Mouse (Mus musculus) hindbrain, embryonic 16.5 days (tissue): ENCODE measurements around the gene Mgat4b. TPM values are rescaled to one million over a fixed set of nuclear protein-coding genes. Genes with fewer than 3 reads are reported as not detected.

Experiments used
- ATAC-seq: fragments of 200-750 bp; cut with Nextera tagmentation; 2 replicates; pipeline ENCODE4 v1.8.0; 2017; ENCODE audit warnings: moderate TSS enrichment, moderate library complexity
- H3K27ac ChIP-seq: fragments of 300-500 bp; sonication (generic); 2 replicates; pipeline ENCODE4 v1.5.1; 2014; ENCODE audit warnings: low read depth, mild to moderate bottlenecking, control low read depth, low read length, moderate library complexity
- H3K27me3 ChIP-seq: fragments of 300-500 bp; sonication (generic); replicated peaks from 2 replicates; pipeline ENCODE4 v1.6.1; 2014; ENCODE audit warnings: low read length; ENCODE audit not compliant: control insufficient read depth, insufficient read depth
- H3K36me3 ChIP-seq: fragments of 300-500 bp; sonication (generic); 2 replicates; pipeline ENCODE4 v1.6.1; 2014; ENCODE audit warnings: mild to moderate bottlenecking, low read length, moderate library complexity, mixed read lengths; ENCODE audit not compliant: control insufficient read depth, insufficient read depth
- H3K4me1 ChIP-seq: fragments of 300-500 bp; sonication (generic); 2 replicates; pipeline ENCODE4 v1.6.1; 2014; ENCODE audit warnings: low read depth, low read length; ENCODE audit not compliant: control insufficient read depth, insufficient read depth
- H3K4me2 ChIP-seq: fragments of 300-500 bp; sonication (generic); 2 replicates; pipeline ENCODE4 v1.6.1; 2014; ENCODE audit warnings: mild to moderate bottlenecking, low read length, control low read depth, moderate library complexity
- H3K4me3 ChIP-seq: fragments of 300-500 bp; sonication (generic); 2 replicates; pipeline ENCODE4 v1.5.1; 2014; ENCODE audit warnings: mild to moderate bottlenecking, low read length, control low read depth, moderate library complexity
- H3K9ac ChIP-seq: fragments of 300-500 bp; sonication (generic); 2 replicates; pipeline ENCODE4 v1.6.1; 2014; ENCODE audit warnings: low read depth, mild to moderate bottlenecking, control low read depth, low read length, moderate library complexity
- H3K9me3 ChIP-seq: fragments of 300-500 bp; sonication (generic); 2 replicates; pipeline ENCODE4 v1.6.1; 2014; ENCODE audit warnings: mild to moderate bottlenecking, low read length, moderate library complexity; ENCODE audit not compliant: control insufficient read depth
- WGBS: fragments of 180-500 bp; shearing (Covaris S2); extraction: QIAGEN DNeasy Blood & Tissue Kit; methylation state at CpG from one replicate; pipeline ENCODE4 v1.1.7; 2014; 5-methylcytosine and 5-hydroxymethylcytosine counted together
- polyA plus RNA-seq: library from polyadenylated mRNA; unstranded; fragments of >200 nt; fragmentation: Nextera tagmentation; extraction: Ambion mirVana; gene quantifications from 2 replicates; pipeline ENCODE4 v1.2.1, GENCODE M21; 2015

The Mgat4b gene
- polyA plus RNA-seq, 1 experiment from 2014 or later, result 15.6 TPM

DNA sequence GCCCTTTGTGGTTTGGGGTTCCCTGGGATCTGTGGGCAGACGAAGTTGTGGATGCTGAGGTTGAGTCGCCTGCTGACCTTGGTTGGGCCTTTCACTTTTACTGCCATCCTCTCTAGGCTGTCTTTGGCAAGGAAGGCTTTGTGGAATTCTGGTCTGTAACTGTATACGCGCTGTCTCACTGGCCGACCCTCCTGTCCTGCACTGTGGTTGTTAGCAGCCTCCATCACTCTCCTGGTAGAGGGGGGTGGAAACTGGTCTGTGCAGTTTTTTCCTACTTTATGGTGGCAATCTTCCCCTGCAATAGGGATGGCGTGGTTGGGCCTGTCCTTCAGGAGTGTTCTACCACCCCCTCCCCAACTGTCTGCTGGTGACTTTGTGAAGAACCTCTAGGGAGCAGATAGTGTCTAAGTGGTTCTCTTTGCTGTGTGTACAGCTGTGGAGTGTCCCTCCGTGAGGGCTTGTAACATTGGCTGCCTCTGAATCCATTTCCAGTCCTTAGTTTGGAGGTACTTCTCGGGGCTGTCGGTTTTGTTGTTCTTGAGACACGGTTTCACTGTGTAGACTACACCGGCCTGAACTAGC lies 42.1 kb downstream of the Mgat4b start:
- WGBS, result 75% methylated on average over 11 of the region's 11 CpGs
- Histone ChIP-seq H3K9ac (no peak overlapping the region), H3K4me2 (no peak overlapping the region), H3K4me3 (no peak overlapping the region), H3K4me1 (no peaks in the 10 kb centered on the region), H3K9me3 (no peaks in the 10 kb centered on the region), H3K27me3 (no peaks in the 10 kb centered on the region), H3K36me3 (peaks cover 12% of the 10 kb centered on the region; the same call in 1 of the 2 replicates), H3K27ac (no peak overlapping the region)
- no peak for ATAC-seq

DNA sequence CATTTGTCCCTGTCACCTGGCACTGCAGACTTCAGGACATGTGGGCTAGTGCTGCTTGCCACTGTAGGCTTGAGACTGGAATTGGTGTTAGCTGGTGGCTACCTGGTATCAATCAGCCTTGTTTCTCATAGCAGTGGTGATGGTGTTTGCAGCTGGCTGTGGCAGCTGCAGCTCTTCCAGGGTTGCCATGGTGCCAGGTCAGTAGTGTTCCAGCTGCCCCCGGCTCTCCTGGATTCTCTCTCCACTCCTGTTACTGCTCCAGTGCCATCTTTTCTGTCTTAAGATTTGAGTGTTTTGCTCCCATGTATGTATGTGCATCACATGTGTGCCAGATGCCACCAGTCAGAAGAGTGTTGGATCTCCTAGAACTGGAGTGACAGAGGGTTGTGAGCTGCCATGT lies 42.7 kb downstream of the Mgat4b start:
- Histone ChIP-seq H3K27me3 (no peaks in the 10 kb centered on the region), H3K36me3 (peaks cover 18% of the 10 kb centered on the region), H3K4me3 (no peak overlapping the region), H3K4me1 (no peaks in the 10 kb centered on the region), H3K4me2 (no peak overlapping the region), H3K9me3 (no peaks in the 10 kb centered on the region), H3K9ac (no peak overlapping the region), H3K27ac (no peak overlapping the region)
- no peak for ATAC-seq
- 50% methylated on average over 1 of the region's 1 CpGs for WGBS

DNA sequence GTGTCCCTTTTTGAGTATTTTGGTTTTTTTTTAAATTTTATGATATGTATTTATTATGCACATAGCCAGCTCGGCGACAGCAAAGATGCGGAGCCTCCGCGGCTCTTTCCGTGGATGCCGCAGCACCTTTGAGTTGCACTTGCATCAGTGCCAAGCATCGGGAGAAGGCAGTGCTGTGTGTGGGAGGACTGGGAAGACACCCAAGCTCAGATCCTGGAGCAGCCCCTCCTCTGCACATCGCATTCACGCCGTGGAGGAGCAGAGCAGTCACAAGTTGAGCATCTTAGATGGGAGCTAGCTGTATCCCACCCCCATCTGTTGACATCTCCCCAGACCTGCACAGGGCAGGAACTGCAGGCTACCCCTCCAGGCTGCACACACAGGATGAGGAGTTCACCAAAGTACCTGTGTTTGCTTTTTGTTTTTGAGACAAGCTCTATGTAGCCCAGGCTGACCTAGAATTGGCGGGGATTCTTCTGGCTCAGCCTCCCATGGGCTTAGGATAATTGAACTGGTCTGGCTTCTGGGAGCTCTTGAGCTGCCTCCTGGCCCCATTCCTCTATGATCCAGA lies 43.4 kb downstream of the Mgat4b start:
- peak; percentile 16; the same call in 1 of the 2 replicates for ATAC-seq
- Histone ChIP-seq H3K9me3 (no peaks in the 10 kb centered on the region), H3K36me3 (peaks cover 20% of the 10 kb centered on the region), H3K4me3 (no peak overlapping the region), H3K27me3 (no peaks in the 10 kb centered on the region), H3K4me2 (no peak overlapping the region), H3K9ac (no peak overlapping the region), H3K4me1 (no peaks in the 10 kb centered on the region), H3K27ac (no peak overlapping the region; the same call in 1 of the 2 replicates)
- WGBS, result 83% methylated on average over 12 of the region's 12 CpGs

DNA sequence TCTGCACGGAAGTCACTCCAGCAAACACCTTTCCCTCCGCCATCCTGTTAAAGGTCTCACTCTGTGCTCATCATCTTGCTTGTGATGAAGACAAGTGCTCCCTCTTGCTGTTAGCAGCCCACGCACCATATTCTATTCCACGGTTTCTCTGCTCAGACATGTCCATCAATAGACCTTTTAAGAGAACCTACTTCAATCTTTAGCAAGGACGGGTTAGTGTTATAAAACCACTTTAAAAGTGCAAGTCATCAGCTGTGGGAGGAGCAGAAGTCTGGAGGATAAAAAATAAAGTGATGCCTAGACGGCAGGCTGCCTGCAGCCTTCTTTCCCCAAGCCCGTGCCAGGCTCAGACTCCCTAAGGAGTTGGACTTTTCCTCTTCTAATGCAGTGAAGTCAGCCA lies 45.9 kb downstream of the Mgat4b start:
- 85% methylated on average over 7 of the region's 7 CpGs for WGBS
- no peak overlapping the region for H3K27ac ChIP-seq
- ATAC-seq, result no peak
- no peak overlapping the region for H3K4me2 ChIP-seq
- no peaks in the 10 kb centered on the region for H3K4me1 ChIP-seq
- H3K36me3 ChIP-seq, result peaks cover 32% of the 10 kb centered on the region
- no peaks in the 10 kb centered on the region for H3K9me3 ChIP-seq
- no peak overlapping the region for H3K9ac ChIP-seq
- H3K4me3 ChIP-seq, result no peak overlapping the region
- no peaks in the 10 kb centered on the region for H3K27me3 ChIP-seq

DNA sequence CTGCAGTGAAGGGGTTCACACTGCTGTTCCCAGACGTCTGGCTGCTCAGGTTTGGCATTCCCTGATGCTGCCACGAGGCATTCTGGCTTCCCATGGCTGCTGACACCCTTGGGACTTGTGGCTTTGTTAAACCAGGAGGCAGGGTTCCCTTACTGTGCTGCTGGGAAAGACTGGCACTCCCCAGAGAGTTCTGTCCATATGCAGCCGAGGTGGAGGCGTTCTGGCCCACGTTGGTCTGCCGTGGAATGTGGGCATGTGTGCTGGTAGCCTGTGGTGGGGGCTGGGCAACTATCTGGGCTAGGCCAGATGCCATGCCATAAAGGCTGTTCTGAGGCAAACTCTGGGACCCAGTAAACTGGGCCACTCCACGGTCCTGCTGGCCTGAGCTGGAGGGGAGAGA lies 47.6 kb downstream of the Mgat4b start:
- peaks cover 45% of the 10 kb centered on the region for H3K36me3 ChIP-seq
- 72% methylated on average over 7 of the region's 7 CpGs for WGBS

DNA sequence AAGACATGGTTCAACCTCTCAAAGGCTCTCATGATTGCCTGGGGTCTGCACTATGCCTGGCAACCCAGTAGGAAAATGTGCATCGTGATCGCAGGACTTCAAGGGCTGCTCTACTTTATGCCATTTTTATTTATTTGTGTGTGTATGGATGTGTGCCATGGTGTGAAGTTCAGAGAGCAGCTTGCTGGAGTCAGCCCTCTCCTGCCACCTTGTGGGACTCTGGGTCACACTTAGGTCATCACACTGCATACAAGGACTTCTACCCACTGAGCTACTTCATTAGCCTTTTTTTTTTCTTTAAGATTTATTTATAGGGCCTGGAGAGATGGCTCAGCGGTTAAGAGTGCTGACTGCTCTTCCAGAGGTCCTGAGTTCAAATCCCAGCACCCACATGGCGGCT lies 51.3 kb downstream of the Mgat4b start:
- Histone ChIP-seq H3K27ac (no peak overlapping the region), H3K27me3 (no peaks in the 10 kb centered on the region), H3K36me3 (peaks cover 50% of the 10 kb centered on the region), H3K9ac (no peak overlapping the region), H3K4me3 (no peak overlapping the region), H3K4me1 (no peaks in the 10 kb centered on the region), H3K4me2 (no peak overlapping the region), H3K9me3 (no peaks in the 10 kb centered on the region)
- WGBS, result 92% methylated on average over 4 of the region's 4 CpGs
- no peak for ATAC-seq

More for the DNA sequence above, 47.6 kb downstream of the Mgat4b start:
- H3K4me1 ChIP-seq, result no peaks in the 10 kb centered on the region
- ATAC-seq, result no peak
- H3K27ac ChIP-seq, result no peak overlapping the region
- no peaks in the 10 kb centered on the region for H3K27me3 ChIP-seq
- H3K4me2 ChIP-seq, result no peak overlapping the region
- H3K9me3 ChIP-seq, result no peaks in the 10 kb centered on the region
- no peak overlapping the region for H3K4me3 ChIP-seq
- H3K9ac ChIP-seq, result no peak overlapping the region

DNA sequence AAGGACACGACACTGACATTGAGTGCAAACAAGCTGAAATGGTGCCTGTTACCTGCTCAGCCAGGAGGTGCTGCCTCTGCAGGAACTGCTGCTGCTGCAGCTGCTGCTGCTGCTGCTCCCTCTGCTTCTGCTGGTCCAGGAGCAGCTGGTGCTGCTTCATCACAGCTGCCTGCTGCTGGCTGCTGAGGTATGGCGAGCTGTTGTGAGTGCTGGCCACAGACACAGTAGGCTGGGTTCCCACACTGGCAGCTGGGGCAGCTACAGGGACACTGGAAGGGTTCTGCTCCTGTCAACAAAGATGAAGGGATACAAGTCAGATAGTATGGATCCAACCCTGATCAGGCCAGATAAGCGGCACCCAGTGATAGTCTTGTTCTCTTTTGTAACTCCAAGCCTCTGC lies 52.5 kb downstream of the Mgat4b start:
- H3K27me3 ChIP-seq, result no peaks in the 10 kb centered on the region
- H3K4me3 ChIP-seq, result no peak overlapping the region
- no peak for ATAC-seq
- 86% methylated on average over 3 of the region's 3 CpGs for WGBS
- H3K36me3 ChIP-seq, result peaks cover 42% of the 10 kb centered on the region
- no peak overlapping the region for H3K27ac ChIP-seq
- H3K4me2 ChIP-seq, result no peak overlapping the region
- no peak overlapping the region for H3K9ac ChIP-seq
- no peaks in the 10 kb centered on the region for H3K4me1 ChIP-seq
- no peaks in the 10 kb centered on the region for H3K9me3 ChIP-seq

DNA sequence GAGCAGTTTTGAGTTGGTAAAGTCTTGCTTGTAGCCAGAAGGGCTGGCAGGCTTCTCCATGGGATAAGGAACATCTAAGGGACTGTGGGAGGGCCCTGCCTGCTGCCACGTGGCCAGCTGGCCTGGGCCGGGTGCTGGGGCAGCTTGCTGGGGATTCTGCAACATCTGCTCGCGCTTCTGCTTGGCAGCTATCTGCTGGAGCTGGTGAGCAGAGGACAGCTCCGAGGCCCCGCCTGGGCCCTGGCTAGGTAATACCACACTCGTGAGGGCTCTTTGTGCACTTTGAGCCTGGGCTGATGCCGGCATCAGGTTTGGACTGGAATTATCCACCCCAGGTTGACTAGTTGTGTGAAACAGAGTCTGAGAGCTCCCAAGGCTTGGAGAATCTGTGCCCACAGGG lies 55.2 kb downstream of the Mgat4b start:
- H3K9ac ChIP-seq, result no peak overlapping the region
- no peak for ATAC-seq
- 81% methylated on average over 8 of the region's 8 CpGs for WGBS

DNA sequence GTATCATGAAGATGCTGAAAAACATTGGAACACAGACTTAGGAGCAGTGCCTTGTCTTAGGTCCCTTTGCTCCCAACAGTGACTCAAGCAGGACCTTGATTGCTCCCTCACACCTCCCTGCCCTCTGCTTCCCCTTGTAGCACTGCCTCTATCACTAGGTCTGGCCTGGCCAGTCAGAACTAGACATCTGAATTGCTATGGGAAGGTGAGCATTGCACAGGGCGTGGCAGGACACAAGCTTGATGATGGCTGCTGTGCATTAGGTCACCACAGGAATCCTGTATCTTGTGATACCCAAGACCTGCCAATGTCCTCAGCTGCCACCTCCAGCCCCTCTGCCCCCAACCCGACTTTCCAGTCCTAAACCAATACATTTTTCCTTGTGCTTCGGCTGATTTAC lies 56.3 kb downstream of the Mgat4b start:
- Histone ChIP-seq H3K9ac (no peak overlapping the region), H3K27me3 (no peaks in the 10 kb centered on the region), H3K36me3 (peaks cover 24% of the 10 kb centered on the region), H3K4me3 (no peak overlapping the region), H3K27ac (no peak overlapping the region), H3K4me2 (no peak overlapping the region), H3K4me1 (no peaks in the 10 kb centered on the region), H3K9me3 (no peaks in the 10 kb centered on the region)
- ATAC-seq, result no peak
- 97% methylated on average over 3 of the region's 3 CpGs for WGBS

More for the DNA sequence above, 55.2 kb downstream of the Mgat4b start:
- no peaks in the 10 kb centered on the region for H3K9me3 ChIP-seq
- H3K27me3 ChIP-seq, result no peaks in the 10 kb centered on the region
- no peaks in the 10 kb centered on the region for H3K4me1 ChIP-seq
- peaks cover 28% of the 10 kb centered on the region for H3K36me3 ChIP-seq
- no peak overlapping the region for H3K27ac ChIP-seq
- H3K4me3 ChIP-seq, result no peak overlapping the region
- H3K4me2 ChIP-seq, result no peak overlapping the region
